Mouse (Mus musculus) layer of hippocampus, adult 8-10 months (tissue): ENCODE results near the gene Spata32. TPM values are rescaled to one million over a fixed set of nuclear protein-coding genes. Genes with fewer than 3 reads are reported as not detected.

Experiments
- DNase-seq, 2 experiments: peaks; one replicate each; pipeline ENCODE4 v3.0.0; 2022; ENCODE audit warnings: low spot score in 2 of 2
- total RNA-seq, 4 experiments: library from RNA; stranded (reverse); gene quantifications; 2 replicates each; pipeline ENCODE4 v1.2.4; 2022

Spata32 gene
- total RNA-seq, 4 experiments from 2014 or later = 1.4 to 3.0 (median 2.1) TPM

DNA sequence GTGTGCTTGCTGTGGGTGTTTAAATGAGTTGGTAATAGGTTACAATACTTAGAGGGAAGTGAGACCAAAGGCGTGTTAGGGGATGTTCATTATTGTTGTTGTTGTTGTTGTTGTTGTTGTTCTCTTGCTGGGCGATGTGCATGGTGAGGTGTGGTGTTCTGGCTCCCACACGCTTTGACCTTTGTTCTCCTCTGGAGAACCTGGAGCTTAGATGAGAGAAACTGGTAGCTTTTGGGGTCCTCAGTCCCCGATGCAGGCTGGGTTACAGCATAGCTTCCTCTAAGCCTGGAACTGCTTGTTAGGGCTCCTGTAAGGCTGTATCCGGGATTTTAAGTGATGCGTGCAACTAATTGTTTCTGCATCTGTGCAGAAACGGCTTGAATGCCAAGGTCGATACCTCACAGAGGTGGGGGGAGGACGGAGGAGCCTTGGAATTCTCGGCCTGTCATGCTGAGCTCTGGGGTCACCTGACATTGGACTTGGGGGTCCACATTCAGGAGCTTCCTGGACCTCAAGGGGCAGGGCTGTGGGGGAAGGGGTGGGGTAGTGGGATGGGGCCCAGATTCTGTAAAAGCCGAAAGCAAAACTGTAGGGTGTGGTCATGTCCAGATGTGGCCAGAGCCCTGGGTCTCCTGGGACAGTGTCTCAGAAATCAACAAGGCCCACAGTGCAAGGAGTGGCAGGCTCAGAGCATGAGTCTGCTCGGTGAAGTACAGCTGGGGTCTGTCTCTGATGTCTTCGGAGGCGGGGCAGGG lies 42.4 kb downstream of the Spata32 start:
- no peak for DNase-seq

DNA sequence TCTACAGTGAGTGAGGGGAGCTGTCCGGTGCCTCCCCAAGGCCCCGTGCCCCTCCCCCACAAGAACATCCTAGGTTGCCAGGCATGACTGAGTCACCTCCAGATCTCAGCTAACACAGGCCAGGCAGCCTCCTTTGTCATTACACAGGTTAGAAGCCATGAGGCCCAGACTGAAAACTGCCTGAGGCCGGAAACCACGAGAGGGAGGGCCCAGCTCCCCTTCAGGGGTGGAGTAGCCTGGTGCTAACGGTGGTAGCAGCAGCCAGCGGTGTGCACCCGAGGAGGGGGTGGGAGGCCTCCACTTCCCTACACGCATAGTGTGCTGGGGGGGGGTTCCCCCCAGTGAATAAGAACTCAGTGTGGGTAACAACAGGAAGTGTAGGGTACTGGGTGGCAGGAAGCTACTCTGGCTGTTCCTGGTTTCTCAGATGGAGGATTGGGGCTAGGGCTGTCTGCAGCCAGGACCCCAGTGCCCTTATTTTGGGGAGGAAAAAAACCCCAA lies 43.3 kb downstream of the Spata32 start:
- DNase-seq = no peak

DNA sequence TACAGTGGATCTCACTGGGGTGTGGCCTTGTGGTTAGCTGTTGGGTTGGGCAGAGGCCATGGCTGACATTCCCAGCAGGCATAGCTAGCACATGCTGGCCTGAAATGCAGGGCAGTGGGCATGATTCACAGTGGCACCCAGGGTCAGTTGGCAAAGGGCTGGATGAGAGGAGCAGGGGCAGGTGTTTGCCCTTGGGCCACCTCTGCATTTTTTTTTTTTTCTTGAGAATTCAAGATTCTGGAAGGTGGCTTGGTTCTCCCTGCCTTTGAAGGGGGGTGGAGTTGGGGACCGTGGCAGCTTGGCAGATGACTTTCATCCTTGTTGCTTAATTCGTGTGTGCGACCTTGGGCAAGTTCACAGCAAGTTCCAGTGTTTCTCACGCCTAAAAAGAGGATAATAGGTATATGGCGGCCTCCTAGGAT lies 43.8 kb downstream of the Spata32 start:
- no peak for DNase-seq

DNA sequence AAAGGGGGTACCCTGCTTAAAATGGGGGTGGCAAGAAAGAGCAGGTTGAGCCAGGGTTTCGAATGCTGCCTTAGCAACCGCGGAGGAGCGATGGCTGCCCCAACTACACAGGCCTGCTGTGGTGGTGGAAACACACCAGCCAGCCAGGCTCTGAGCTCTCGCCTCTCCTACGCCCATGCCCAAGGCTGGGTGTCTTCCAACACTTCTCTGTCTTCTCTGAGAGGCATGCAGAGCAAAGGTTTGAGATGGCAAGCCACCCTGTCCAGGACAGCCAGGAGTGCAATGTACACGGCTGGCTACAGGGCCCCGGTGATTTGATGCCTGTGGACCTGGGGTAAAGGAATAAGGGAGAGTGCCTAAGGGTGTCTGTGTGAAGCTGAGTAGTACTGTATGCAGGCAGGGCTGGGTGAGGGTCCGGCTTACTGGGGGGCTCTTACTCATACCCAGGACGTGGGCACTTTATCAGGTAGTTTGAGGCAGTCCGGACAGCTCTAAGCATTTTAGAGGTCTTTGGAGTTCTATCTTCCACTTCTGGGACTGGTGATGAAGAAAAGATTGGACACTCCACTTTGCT lies 44.4 kb downstream of the Spata32 start:
- no peak for DNase-seq

DNA sequence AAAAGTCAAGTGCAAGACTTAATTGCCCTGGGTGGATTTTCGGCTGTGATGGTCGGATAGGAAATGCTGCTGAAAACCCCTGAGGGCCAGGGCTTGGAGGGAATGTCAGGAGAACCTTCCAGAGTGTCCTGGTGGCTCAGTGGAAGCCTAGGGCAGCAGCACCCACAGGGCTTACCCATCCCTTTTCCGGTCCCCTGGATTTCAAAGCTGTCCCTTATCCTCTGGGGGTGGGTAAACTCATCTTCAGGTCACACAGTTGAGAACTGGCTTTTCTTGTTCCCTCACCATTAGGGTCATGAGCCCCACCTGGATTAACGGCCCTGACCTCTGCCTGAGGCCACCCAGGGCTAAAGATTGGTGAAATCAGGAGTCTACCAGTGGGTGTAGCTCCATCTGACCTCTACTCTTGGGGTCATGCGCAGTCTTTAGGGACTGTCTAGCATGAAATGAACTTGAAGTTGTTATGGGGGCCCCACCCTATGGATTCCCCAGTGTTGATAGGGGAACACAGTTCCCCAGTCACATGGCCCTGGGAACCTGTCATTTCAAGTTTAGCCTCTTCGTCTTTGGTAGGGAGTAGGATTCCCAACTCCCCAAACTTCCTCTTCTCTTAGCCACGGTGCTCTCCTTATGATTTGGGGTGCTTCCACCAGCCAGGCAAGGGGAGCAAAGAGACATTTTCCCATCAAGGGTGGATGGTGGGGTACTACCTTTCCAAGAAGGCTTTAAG lies 45.0 kb downstream of the Spata32 start:
- DNase-seq = no peak

DNA sequence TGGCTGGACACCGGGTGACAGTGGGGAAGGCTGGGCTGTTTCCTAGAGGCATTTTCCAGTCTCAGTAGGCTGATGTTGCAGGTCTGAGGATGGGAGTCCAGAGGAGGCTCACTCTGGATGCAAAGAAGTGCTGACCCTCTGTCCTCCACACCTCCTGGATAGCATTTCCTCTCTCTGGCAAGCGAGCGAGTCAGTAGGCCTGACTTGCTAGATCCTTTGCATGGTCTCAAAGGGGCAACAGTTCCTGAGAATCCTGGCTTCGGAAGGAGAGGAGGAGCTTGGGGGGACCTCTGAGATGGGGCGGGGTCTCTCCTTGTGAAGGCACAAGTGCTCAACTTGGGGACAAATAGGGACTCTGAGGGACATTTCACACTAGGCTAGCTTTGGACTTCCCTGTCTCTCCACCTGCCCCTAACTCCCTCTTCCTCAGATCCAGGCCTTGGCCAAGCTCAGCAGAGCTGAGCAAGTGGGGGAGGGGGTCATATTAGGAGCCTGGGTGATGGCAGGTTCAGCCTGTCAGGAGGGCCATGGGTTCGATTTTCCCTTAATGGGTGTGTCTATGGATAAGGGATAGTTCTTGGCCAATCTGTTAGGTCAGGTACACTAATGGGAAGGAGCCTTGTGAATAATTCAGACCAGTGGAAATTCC lies 45.7 kb downstream of the Spata32 start:
- DNase-seq = no peak

DNA sequence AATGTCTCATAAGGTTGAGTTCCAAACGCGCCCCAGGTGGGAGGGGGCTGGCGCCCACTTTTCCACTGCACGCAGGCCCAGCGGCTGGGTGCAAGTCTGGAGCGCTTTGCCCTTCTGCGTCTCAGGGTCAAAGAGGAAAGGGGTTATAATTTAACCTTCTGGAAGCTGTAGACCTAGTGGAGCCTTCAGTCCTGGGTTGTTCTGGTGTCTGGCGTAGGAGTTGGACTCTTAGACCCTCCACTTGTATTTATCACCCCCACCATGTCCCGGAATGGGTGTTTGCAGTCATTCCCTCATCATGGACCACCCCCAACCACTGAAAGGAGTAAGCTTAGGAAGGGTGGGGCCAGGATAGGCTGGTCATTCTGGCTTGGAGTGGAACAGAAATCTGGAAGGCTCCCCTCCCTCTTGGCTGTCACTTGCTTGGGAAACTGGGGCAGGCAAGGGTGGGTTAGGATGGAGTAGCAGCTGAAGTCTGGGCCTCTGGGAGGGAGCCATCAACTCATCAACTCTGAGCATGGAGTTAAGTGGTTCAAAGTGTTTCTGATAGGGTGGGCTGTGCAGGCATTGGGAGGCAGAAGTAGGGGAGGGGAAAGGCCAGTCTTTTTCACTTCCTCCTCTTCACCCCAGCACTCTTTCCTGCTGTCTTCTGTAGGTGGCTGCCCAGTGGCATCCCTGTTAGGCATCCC lies 46.4 kb downstream of the Spata32 start:
- no peak for DNase-seq

DNA sequence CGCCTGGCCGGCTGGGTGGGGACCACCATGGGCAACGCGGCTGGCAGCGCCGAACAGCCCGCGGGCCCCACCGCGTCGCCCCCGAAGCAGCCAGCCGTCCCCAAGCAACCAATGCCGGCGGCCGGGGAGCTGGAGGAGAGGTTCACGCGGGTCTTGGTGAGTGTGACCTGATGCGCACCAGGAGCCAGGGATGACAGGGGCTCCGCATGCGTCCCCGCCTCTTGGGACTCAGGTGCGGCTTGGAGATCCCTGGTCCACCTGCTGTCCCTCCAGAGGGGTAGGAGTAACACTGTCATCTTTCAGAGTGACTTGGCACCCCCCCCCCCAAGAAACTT lies 47.0 kb downstream of the Spata32 start:
- DNase-seq = no peak

DNA sequence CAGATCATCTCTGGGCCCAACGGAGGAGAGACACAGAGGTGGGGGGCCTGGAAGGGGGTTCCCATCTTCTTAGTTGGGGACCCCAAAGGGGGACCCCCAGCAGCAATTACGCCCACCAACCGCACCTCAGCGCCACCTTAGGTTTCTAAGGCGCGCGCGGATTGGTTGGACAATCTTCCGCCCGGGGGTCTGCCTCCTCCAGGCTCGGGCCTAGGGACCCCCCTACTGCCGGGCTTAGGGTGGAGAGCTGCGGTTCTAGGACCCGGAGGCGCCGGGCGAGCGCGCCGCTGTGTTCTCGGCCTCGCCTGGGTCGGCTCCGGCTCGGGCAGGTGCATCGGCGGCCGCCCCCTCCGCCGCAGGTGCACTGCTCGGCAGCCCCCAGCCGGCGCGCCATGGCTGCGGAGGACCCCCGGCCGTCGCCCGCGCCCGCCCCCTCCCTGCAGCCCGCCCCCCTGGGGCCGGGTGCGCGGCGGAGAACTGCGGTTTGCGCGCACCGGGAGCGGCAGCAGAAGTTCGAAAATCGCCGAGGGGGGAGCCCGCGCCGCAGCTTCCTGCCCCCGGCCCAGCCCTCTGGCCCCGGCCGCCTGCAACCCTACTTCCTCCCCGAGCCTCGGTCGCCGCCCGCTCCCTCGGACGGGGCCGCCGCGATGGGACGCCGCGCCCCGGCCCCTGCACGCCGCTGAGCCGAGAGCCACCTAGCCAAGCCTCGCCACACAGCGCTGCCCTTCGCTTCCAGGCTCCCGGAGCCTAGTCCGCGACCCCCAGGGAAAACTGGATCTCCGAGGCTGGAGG lies 47.5 kb downstream of the Spata32 start, which contains the start of gene Fmnl1:
Gene Fmnl1, plus strand, starts transcription at position 614 of the 792 bp plus-strand sequence.
- no peak for DNase-seq

DNA sequence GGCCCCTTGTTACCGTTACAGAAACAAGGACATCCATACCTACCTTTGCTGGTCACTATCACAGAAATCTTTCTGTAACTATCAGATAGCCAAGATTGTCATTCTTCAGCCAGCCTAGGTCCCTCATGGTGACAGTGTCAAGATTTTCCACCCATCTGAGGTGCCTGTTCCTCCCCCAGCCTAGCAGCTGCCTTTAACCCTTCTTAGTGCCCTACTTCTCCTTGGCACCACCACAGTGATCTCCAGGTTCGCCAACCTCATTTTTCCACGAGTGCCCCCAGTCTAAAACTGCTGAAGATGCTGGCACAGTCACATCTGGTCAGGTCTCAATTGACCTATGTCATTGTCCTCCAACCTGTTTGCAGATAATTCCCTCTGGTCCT lies 48.1 kb downstream of the Spata32 start:
- DNase-seq = no peak

DNA sequence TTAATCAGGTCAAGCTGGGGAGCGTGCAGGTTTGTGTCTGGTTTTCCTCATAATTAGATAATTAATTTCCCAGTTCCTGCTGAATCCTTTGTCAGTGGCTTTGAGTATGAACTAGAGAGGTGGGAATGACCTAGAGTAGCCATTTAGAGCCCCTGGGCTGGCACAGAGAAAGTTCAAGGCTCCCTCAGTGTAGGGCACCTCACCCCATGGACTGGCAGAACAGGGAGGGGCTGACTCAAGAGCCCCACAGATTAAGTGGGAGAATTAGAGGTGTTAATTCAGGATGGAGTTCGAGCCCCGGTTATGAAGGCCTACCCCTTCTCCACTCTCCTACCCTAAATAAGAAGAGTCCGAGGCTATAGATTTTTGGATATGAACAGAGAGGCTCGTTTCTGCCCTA lies 48.6 kb downstream of the Spata32 start:
- DNase-seq = no peak

DNA sequence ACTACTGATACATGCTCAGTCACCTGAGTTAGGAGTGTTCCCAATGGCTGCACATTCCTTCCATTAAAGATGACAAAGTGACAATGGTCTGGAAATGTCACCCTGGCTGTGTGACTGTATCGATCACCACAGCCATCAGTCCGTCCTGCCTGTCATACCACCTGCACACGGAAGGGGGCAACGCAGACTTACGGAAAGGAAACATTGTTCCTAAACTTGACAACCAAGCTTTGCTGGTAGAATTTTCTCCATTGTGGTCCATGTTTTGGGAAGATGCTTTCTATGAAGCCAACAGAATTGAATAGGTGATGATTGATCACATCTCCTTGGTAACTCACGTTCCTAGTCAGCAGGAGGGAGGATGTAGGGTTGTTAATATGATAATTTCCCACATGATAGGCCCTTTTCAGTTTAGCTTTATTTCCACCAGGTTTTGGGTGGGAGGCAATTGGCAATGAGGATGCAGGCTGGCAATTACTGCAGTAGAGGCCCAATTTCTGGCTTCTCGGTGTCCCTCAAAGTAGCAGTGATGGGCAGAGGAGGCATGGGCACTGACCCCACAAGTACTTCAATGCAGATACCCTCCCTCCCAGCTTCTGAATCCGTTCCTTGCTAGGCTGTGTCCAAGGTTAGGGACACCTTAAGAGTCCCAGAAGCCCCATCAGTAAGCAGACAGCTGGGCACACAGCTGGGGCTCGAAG lies 49.4 kb downstream of the Spata32 start:
- peak; percentile 74 to 84 for DNase-seq

DNA sequence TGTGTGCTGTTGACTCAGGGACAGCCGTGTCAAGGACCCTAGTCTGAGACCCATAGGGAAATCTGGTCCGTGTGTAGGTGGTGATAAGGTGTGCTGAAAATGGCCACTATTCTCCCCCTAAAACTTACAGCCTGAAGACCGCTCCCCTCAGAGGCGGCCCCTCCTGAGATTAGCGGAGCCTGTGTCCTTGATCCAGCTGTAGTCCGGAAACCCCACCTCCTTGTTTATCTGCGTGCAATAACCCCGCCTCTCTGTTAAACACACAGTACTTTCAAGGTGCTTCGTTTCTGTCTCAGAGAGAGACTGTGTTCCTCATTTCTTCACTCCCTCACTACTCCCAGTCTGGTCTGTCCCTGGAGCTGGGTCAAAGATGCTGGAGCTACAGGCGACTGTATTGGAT lies 53.8 kb downstream of the Spata32 start:
- DNase-seq = no peak

DNA sequence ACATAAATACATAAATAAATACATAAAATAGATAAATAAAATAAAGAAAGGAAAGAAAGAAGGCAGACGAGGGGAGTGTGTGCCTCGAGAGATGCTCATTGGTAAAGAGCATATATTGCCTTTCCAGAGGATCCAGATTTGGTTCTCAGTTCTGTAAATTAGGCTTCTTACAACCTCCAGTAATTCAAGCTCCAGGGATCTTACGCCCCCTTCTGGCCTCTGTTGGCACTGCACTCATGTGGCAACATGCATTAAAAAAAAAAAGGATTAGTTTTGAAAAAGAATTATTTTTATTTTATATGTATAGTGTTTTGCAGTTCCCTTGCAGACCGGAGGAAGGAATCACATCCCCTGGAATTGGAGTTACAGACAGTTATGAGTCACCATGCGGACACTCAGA lies 56.1 kb downstream of the Spata32 start:
- no peak for DNase-seq

DNA sequence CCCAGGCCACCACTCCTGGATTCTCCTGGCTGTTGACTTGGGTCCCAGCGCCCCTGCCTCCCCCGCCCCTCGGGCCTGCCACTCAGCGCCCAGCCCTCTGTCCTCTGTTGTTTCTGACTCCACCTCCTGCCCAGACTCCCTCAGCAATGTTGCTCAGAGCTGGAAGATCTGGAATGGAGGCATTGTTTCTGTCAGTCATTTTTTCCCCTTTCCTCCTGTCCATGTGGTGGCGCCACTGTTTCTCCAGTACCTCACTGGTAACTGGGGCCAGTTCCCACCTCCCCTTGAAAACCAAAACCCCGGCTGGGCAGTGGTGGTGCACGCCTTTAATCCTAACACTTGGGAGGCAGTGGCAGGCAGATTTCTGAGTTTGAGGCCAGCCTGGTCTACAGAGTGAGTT lies 56.8 kb downstream of the Spata32 start:
- DNase-seq = no peak

DNA sequence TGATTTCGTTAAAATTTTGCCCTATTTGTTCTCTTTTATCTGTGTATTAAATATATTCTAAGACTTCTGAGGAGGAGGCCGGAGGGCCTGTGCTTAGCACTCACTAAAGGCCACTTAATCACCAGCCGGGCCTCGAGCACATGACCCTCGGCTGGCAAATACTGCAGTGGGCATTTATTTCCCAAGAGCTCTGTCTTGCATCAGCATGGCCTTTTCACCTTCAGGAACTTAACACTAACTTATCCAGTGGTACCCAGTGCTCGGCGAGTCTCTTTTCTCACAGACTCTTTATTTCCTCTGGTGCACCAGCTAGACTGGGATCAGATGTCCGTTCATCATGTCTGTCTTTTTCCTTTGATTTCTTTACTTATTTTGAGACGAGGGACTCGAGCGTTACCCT lies 57.5 kb downstream of the Spata32 start:
- no peak for DNase-seq

DNA sequence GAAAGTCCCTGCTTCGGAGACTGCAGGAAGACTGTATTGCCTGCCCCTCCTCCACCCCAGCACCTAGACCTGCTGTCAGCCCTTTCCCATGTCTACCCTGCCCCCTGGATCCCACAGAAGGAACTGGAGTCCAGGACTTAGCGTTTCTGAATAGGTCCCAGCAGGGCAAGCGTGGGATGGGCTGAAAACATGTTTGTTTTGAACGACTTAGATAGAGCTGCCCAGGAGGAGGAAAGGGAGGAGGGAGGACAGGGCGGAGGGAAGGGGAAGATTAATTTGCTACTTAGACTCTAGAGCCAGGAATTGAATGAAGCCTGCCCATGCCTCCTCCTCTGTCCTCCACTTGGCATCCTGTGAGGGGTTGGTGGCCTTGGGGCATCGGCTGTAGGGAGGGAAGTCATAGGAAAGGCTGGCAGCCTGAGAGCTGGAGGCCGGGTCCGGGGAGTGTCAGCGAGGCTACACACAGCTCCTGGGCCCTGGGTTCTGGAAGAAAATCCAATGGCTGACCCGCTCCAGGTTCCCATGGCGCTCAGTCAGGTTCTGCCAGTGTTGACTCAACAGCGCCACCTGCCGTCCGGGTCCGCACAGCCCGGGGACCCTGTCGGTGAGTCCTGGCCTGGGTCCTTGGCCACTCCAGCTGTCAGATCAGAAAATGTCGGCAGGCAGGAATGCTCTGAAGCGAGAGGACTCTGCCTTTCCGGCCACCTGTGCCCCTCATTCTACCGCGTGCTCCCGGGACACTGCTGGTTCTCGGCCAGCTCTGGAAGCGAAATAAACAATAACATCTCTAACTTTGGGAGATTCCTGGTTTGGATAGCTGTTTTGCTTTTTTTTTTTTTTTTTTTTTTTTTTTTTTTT lies 59.4 kb downstream of the Spata32 start:
- peak; percentile 87 to 95 for DNase-seq
